Mouse (Mus musculus) liver, embryonic 12.5 days (tissue): Measurements from ENCODE around the gene Esrrg. TPM values are rescaled to one million over a fixed set of nuclear protein-coding genes. Genes with fewer than 3 reads are reported as not detected.

ENCODE experiments used
- ATAC-seq: fragments of 200-750 bp; cut with Nextera tagmentation; 2 replicates; pipeline ENCODE4 v1.8.0; 2017; ENCODE audit warnings: moderate number of reproducible peaks, mild to moderate bottlenecking, moderate library complexity
- H3K27ac ChIP-seq: fragments of 300-500 bp; sonication (generic); 2 replicates; pipeline ENCODE4 v1.5.1; 2016; ENCODE audit warnings: mild to moderate bottlenecking
- H3K27me3 ChIP-seq: fragments of 300-500 bp; sonication (generic); replicated peaks from 2 replicates; pipeline ENCODE4 v1.6.1; 2016; ENCODE audit warnings: mild to moderate bottlenecking, moderate library complexity
- H3K36me3 ChIP-seq: fragments of 300-500 bp; sonication (generic); 2 replicates; pipeline ENCODE4 v1.6.1; 2016; ENCODE audit warnings: mild to moderate bottlenecking, moderate library complexity
- H3K4me1 ChIP-seq: fragments of 300-500 bp; sonication (generic); 2 replicates; pipeline ENCODE4 v1.6.1; 2016
- H3K4me2 ChIP-seq: fragments of 300-500 bp; sonication (generic); 2 replicates; pipeline ENCODE4 v1.6.1; 2016; ENCODE audit warnings: mild to moderate bottlenecking, moderate library complexity
- H3K4me3 ChIP-seq: fragments of 300-500 bp; sonication (generic); 2 replicates; pipeline ENCODE4 v1.5.1; 2016; ENCODE audit warnings: mild to moderate bottlenecking, moderate library complexity
- H3K9ac ChIP-seq: fragments of 300-500 bp; sonication (generic); 2 replicates; pipeline ENCODE4 v1.6.1; 2016; ENCODE audit warnings: mild to moderate bottlenecking, moderate library complexity
- H3K9me3 ChIP-seq: fragments of 300-500 bp; sonication (generic); replicated peaks from 2 replicates; pipeline ENCODE4 v1.6.1; 2016; ENCODE audit warnings: mild to moderate bottlenecking, moderate library complexity
- WGBS: fragments of 180-500 bp; shearing (Covaris S2); methylation state at CpG from one replicate; pipeline ENCODE4 v1.1.7; 2016; ENCODE audit not compliant: insufficient replicate concordance; 5-methylcytosine and 5-hydroxymethylcytosine counted together
- polyA plus RNA-seq: library from polyadenylated mRNA; unstranded; fragments of >200 nt; fragmentation: Nextera tagmentation; extraction: Ambion mirVana; gene quantifications from 2 replicates; pipeline ENCODE4 v1.2.1, GENCODE M21; 2016

The Esrrg gene
- polyA plus RNA-seq, 1 experiment from 2014 or later, result 0.25 TPM

DNA sequence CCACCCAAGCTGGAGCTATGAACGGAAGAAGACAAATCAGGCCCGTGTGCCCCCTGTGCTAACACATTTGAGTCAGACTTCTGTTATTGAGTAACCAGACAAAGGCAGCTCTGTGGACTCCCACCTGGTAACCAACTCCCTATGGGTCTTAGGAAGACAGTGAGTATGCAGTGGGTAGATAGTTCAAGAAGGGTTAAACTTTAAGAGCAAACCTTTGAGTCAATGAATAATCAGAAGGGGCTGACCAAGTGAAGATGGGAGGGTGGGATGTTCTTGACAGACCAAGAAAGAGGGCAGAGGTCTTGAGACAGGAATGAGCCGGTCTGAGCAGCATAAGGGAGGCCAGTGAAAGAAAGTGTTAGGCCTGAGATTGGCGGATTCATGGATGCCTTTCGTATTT lies 214.8 kb downstream of the Esrrg start:
- no peaks in the 10 kb centered on the region for H3K4me1 ChIP-seq
- WGBS, result 61% methylated on average over 5 of the region's 5 CpGs
- no peak overlapping the region for H3K9ac ChIP-seq
- no peaks in the 10 kb centered on the region for H3K9me3 ChIP-seq
- H3K36me3 ChIP-seq, result no peaks in the 10 kb centered on the region
- H3K27me3 ChIP-seq, result no peaks in the 10 kb centered on the region
- no peak overlapping the region for H3K4me3 ChIP-seq
- no peak overlapping the region for H3K4me2 ChIP-seq
- no peak for ATAC-seq
- H3K27ac ChIP-seq, result no peak overlapping the region

DNA sequence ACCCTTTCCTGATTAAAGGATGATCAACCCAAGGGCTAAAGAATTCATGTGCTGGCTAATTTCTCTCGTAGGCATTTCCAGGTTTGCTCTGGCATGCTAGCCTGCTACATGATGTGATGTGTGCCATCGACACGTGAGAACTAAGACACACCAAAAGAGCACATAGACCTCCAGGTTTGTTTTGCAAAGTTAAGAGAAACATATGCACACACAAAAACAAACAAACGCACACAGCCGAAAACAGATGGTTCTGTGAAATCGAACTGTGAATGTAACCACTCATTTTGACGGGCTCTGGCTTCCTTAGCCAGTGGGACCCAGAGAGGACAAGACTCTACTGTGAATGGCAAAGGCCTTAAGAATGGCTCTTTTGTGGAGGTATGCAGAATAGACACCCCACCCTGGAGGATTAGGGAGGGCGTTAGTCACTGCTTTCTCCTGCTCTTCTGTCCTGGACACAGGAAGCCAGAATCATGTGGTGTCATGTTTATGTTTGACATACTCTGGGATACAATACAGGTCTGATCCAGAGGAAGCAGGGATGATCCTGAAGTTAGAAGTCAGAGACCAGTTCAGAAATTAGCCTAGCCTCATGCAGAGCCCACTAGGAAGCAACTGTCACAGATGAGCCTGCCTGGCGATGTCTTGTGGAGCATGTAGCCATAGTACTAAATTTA lies 217.0 kb downstream of the Esrrg start:
- Histone ChIP-seq H3K36me3 (no peaks in the 10 kb centered on the region), H3K27me3 (no peaks in the 10 kb centered on the region), H3K9ac (no peak overlapping the region), H3K27ac (no peak overlapping the region), H3K4me2 (no peak overlapping the region), H3K4me1 (no peaks in the 10 kb centered on the region), H3K4me3 (no peak overlapping the region), H3K9me3 (no peaks in the 10 kb centered on the region)
- WGBS, result 69% methylated on average over 9 of the region's 9 CpGs
- ATAC-seq, result no peak

- Histone ChIP-seq H3K4me1 (no peaks in the 10 kb centered on the region), H3K4me3 (no peak overlapping the region), H3K36me3 (no peaks in the 10 kb centered on the region), H3K4me2 (no peak overlapping the region), H3K9me3 (no peaks in the 10 kb centered on the region), H3K9ac (no peak overlapping the region), H3K27ac (no peak overlapping the region), H3K27me3 (no peaks in the 10 kb centered on the region)
- WGBS, result 56% methylated on average over 1 of the region's 1 CpGs
- ATAC-seq, result no peak
Observed at GRCm38 (mm10) chr1:187826140-187826539, 217.5 kb downstream of the Esrrg start.

GRCm38 (mm10) chr1:187826869-187827268 lies 218.3 kb downstream of the Esrrg start:
- Histone ChIP-seq H3K9me3 (no peaks in the 10 kb centered on the region), H3K27me3 (no peaks in the 10 kb centered on the region), H3K27ac (no peak overlapping the region), H3K36me3 (no peaks in the 10 kb centered on the region), H3K9ac (no peak overlapping the region), H3K4me3 (no peak overlapping the region), H3K4me1 (no peaks in the 10 kb centered on the region), H3K4me2 (no peak overlapping the region)
- 61% methylated on average over 5 of the region's 5 CpGs for WGBS
- no peak for ATAC-seq

DNA sequence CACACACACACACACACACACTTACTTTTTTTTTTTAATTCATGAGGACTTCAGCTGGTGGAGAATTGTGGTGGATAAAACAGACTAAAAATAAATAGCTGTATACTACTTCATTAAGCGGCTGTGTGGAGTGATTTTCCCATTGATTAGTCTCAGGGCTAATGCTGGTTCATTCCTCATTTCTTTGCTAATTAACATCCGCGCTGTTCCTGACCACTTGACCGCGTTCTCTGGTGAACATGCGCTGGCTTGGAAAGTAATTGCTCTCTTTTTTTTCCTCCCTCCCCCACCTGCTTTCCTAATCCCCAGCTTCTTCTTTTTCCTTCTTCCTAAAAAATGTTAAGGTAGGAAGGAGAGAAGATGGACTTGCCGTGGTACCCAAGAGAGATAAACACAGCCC lies 222.3 kb downstream of the Esrrg start:
- Histone ChIP-seq H3K4me1 (no peaks in the 10 kb centered on the region), H3K9me3 (no peaks in the 10 kb centered on the region), H3K4me2 (no peak overlapping the region), H3K36me3 (no peaks in the 10 kb centered on the region), H3K27me3 (no peaks in the 10 kb centered on the region), H3K4me3 (no peak overlapping the region), H3K9ac (no peak overlapping the region), H3K27ac (no peak overlapping the region)
- WGBS, result 78% methylated on average over 7 of the region's 7 CpGs
- ATAC-seq, result no peak

GRCm38 (mm10) chr1:187832851-187833250 lies 224.3 kb downstream of the Esrrg start:
- H3K4me3 ChIP-seq, result no peak overlapping the region
- H3K4me1 ChIP-seq, result no peaks in the 10 kb centered on the region
- H3K27me3 ChIP-seq, result no peaks in the 10 kb centered on the region
- WGBS, result 38% methylated on average over 3 of the region's 3 CpGs
- no peak overlapping the region for H3K9ac ChIP-seq
- H3K27ac ChIP-seq, result no peak overlapping the region
- H3K9me3 ChIP-seq, result no peaks in the 10 kb centered on the region
- H3K36me3 ChIP-seq, result no peaks in the 10 kb centered on the region
- no peak overlapping the region for H3K4me2 ChIP-seq
- ATAC-seq, result no peak

DNA sequence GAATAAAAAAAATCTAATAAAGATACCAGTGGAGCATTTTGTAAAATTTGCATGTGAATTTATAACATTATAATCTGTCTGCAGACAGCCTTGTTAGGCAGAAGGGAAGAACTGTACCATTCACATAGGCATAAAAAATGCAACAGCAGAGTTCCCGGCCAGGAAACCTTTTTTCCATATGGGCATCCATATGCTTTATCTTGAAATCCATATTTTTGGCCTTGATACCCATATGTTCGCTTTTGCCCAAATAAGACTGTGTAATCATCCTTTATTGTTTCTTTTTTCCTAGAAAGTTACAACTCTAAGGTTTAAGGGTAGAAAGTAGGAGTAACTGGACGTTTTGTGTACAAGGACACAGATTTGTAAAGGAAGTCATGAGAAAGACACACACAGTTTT lies 226.0 kb downstream of the Esrrg start:
- H3K27ac ChIP-seq, result no peak overlapping the region
- no peaks in the 10 kb centered on the region for H3K9me3 ChIP-seq
- no peaks in the 10 kb centered on the region for H3K36me3 ChIP-seq
- H3K4me1 ChIP-seq, result no peaks in the 10 kb centered on the region
- 59% methylated on average over 3 of the region's 3 CpGs for WGBS
- H3K4me3 ChIP-seq, result no peak overlapping the region
- H3K4me2 ChIP-seq, result no peak overlapping the region
- H3K9ac ChIP-seq, result no peak overlapping the region
- ATAC-seq, result no peak
- H3K27me3 ChIP-seq, result no peaks in the 10 kb centered on the region

DNA sequence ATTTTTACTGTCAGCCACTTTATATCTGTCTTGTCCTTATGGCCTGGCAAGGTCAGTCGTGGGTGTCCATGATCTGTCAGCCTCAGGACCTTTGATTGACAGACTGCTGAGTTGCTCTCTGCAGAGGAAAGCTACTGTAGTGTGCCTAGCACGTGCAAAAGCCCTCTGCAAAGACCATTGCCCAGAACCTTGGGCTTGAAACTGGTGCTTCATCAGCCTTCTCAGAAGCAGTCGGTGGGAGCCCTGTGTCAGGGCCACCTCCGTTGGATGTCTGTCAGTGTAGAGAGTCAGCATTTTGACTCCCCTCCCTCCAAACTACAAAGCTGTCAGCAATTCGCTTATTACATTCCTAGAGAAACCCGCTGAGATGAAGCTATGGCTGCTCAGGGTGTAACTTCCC lies 227.8 kb downstream of the Esrrg start:
- Histone ChIP-seq H3K9ac (no peak overlapping the region), H3K27ac (no peak overlapping the region), H3K36me3 (no peaks in the 10 kb centered on the region), H3K4me3 (no peak overlapping the region), H3K4me2 (no peak overlapping the region), H3K4me1 (no peaks in the 10 kb centered on the region), H3K27me3 (no peaks in the 10 kb centered on the region), H3K9me3 (no peaks in the 10 kb centered on the region)
- 38% methylated on average over 6 of the region's 6 CpGs for WGBS
- no peak for ATAC-seq

DNA sequence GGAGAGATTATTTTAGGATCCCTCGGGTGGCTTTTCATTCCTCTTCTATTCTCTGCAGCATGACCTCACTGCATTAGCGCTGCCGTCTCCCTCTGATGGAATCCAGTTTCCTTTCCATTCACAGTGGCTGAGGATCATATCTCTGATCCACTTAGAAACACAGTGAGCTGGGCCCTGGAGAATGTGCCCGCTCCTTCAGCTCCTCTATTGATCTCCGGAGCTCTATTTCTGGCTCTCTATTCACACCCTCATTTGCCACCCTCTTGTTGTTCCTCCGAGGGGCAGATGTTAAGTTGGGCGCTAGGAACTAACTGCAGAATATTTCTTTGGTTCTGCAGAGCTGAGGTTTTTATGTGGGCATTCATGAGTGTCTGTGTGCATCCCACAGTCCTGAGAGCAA lies 228.3 kb downstream of the Esrrg start:
- ATAC-seq, result no peak
- Histone ChIP-seq H3K27me3 (no peaks in the 10 kb centered on the region), H3K36me3 (no peaks in the 10 kb centered on the region), H3K9ac (no peak overlapping the region), H3K9me3 (no peaks in the 10 kb centered on the region), H3K4me3 (no peak overlapping the region), H3K27ac (no peak overlapping the region), H3K4me1 (no peaks in the 10 kb centered on the region), H3K4me2 (no peak overlapping the region)
- WGBS, result 39% methylated on average over 7 of the region's 7 CpGs

- 64% methylated on average over 8 of the region's 8 CpGs for WGBS
- Histone ChIP-seq H3K4me1 (no peaks in the 10 kb centered on the region), H3K36me3 (no peaks in the 10 kb centered on the region), H3K27ac (no peak overlapping the region), H3K4me3 (no peak overlapping the region), H3K4me2 (no peak overlapping the region), H3K27me3 (no peaks in the 10 kb centered on the region), H3K9ac (no peak overlapping the region), H3K9me3 (no peaks in the 10 kb centered on the region)
- no peak for ATAC-seq
Observed at GRCm38 (mm10) chr1:187841629-187842028, 233.0 kb downstream of the Esrrg start.

- ATAC-seq, result no peak
- H3K4me3 ChIP-seq, result no peak overlapping the region
- no peaks in the 10 kb centered on the region for H3K27me3 ChIP-seq
- no peak overlapping the region for H3K9ac ChIP-seq
- H3K27ac ChIP-seq, result no peak overlapping the region
- H3K36me3 ChIP-seq, result no peaks in the 10 kb centered on the region
- no peaks in the 10 kb centered on the region for H3K4me1 ChIP-seq
- no peaks in the 10 kb centered on the region for H3K9me3 ChIP-seq
- H3K4me2 ChIP-seq, result no peak overlapping the region
- WGBS, result 73% methylated on average over 5 of the region's 5 CpGs
Observed at GRCm38 (mm10) chr1:187842702-187843101, 234.1 kb downstream of the Esrrg start.

GRCm38 (mm10) chr1:187854148-187854547 lies 245.6 kb downstream of the Esrrg start:
- H3K4me2 ChIP-seq, result no peak overlapping the region
- H3K9me3 ChIP-seq, result no peaks in the 10 kb centered on the region
- no peaks in the 10 kb centered on the region for H3K27me3 ChIP-seq
- no peak for ATAC-seq
- no peak overlapping the region for H3K9ac ChIP-seq
- 57% methylated on average over 8 of the region's 8 CpGs for WGBS
- no peaks in the 10 kb centered on the region for H3K4me1 ChIP-seq
- H3K36me3 ChIP-seq, result no peaks in the 10 kb centered on the region
- H3K27ac ChIP-seq, result no peak overlapping the region
- H3K4me3 ChIP-seq, result no peak overlapping the region

DNA sequence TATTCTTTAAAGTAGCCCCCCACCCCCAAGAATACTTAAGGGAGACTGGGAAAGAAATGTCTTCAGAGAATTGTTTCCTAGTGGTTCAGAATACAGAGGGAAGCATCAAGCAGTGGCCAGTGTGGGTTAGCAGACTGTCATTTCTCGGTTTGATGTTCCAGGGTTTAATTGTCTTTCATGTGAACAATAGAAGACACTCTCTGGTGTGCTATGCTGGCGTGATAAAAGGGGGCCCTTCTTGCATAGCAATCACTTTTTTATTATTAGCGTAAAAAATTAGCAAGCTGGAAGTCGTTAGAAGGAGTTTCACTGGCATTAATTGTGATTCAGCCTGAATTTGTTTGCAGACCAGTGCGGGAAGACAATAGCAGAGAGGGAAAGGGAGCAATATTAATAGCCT lies 253.7 kb downstream of the Esrrg start:
- no peaks in the 10 kb centered on the region for H3K27me3 ChIP-seq
- H3K27ac ChIP-seq, result no peak overlapping the region
- H3K4me3 ChIP-seq, result no peak overlapping the region
- ATAC-seq, result no peak
- H3K36me3 ChIP-seq, result no peaks in the 10 kb centered on the region
- no peak overlapping the region for H3K9ac ChIP-seq
- WGBS, result 71% methylated on average over 5 of the region's 5 CpGs
- no peaks in the 10 kb centered on the region for H3K9me3 ChIP-seq
- no peaks in the 10 kb centered on the region for H3K4me1 ChIP-seq
- H3K4me2 ChIP-seq, result no peak overlapping the region
